Mouse (Mus musculus) stomach, embryonic 16.5 days (tissue): ENCODE results near the gene Myh2. TPM values are rescaled to one million over a fixed set of nuclear protein-coding genes. Genes with fewer than 3 reads are reported as not detected.

Source experiments
- ATAC-seq: fragments of 200-750 bp; cut with Nextera tagmentation; 2 replicates; pipeline ENCODE4 v1.8.0; 2017; ENCODE audit warnings: moderate number of reproducible peaks, moderate TSS enrichment; ENCODE audit not compliant: insufficient read depth, low FRiP score
- H3K27ac ChIP-seq: fragments of 300-500 bp; sonication (generic); 2 replicates; pipeline ENCODE4 v1.5.1; 2014; ENCODE audit warnings: low read length
- H3K27me3 ChIP-seq: fragments of 300-500 bp; sonication (generic); 2 replicates; pipeline ENCODE4 v1.6.1; 2014; ENCODE audit warnings: low read length, control low read depth, mixed read lengths; ENCODE audit not compliant: control insufficient read depth, insufficient read depth
- H3K36me3 ChIP-seq: fragments of 300-500 bp; sonication (generic); 2 replicates; pipeline ENCODE4 v1.6.1; 2014; ENCODE audit warnings: low read length; ENCODE audit not compliant: control insufficient read depth, insufficient read depth
- H3K4me1 ChIP-seq: fragments of 300-500 bp; sonication (generic); 2 replicates; pipeline ENCODE4 v1.6.1; 2014; ENCODE audit warnings: low read length, control low read depth, mixed read lengths; ENCODE audit not compliant: control insufficient read depth, insufficient read depth
- H3K4me2 ChIP-seq: fragments of 300-500 bp; sonication (generic); 2 replicates; pipeline ENCODE4 v1.6.1; 2014; ENCODE audit warnings: low read depth, low read length, mixed read lengths
- H3K4me3 ChIP-seq: fragments of 300-500 bp; sonication (generic); replicated peaks from 2 replicates; pipeline ENCODE4 v1.5.1; 2014; ENCODE audit warnings: mild to moderate bottlenecking, low read length
- H3K9ac ChIP-seq: fragments of 300-500 bp; sonication (generic); 2 replicates; pipeline ENCODE4 v1.6.1; 2014; ENCODE audit warnings: low read length
- H3K9me3 ChIP-seq: fragments of 300-500 bp; sonication (generic); replicated peaks from 2 replicates; pipeline ENCODE4 v1.6.1; 2016; ENCODE audit warnings: low read length, control low read depth; ENCODE audit not compliant: control insufficient read depth
- WGBS: fragments of 180-500 bp; shearing (Covaris S2); extraction: QIAGEN DNeasy Blood & Tissue Kit; methylation state at CpG from one replicate; pipeline ENCODE4 v1.1.7; 2014; 5-methylcytosine and 5-hydroxymethylcytosine counted together
- polyA plus RNA-seq: library from polyadenylated mRNA; unstranded; fragments of >200 nt; fragmentation: Nextera tagmentation; extraction: Ambion mirVana; gene quantifications from 2 replicates; pipeline ENCODE4 v1.2.1, GENCODE M21; 2015

The Myh2 gene
- polyA plus RNA-seq, 1 experiment from 2014 or later = 0.21 TPM

- no peaks in the 10 kb centered on the region for H3K9me3 ChIP-seq
- 69% methylated on average over 3 of the region's 3 CpGs for WGBS
- H3K36me3 ChIP-seq = no peaks in the 10 kb centered on the region
- no peak overlapping the region for H3K4me2 ChIP-seq
- no peak overlapping the region for H3K27ac ChIP-seq
- no peaks in the 10 kb centered on the region for H3K4me1 ChIP-seq
- H3K4me3 ChIP-seq = no peak overlapping the region
- no peak overlapping the region for H3K9ac ChIP-seq
- ATAC-seq = no peak
- no peaks in the 10 kb centered on the region for H3K27me3 ChIP-seq
These were observed 19.7 kb upstream of the Myh2 start for GRCm38 (mm10) chr11:67151159-67151558.

GRCm38 (mm10) chr11:67151651-67152630 lies 18.9 kb upstream of the Myh2 start:
- no peak overlapping the region for H3K9ac ChIP-seq
- H3K36me3 ChIP-seq = no peaks in the 10 kb centered on the region
- no peaks in the 10 kb centered on the region for H3K4me1 ChIP-seq
- H3K4me3 ChIP-seq = no peak overlapping the region
- no peaks in the 10 kb centered on the region for H3K9me3 ChIP-seq
- H3K4me2 ChIP-seq = no peak overlapping the region
- H3K27ac ChIP-seq = no peak overlapping the region
- ATAC-seq = no peak
- H3K27me3 ChIP-seq = no peaks in the 10 kb centered on the region
- WGBS = 84% methylated on average over 16 of the region's 16 CpGs

GRCm38 (mm10) chr11:67153123-67153522 lies 17.7 kb upstream of the Myh2 start:
- H3K27ac ChIP-seq = no peak overlapping the region
- H3K4me3 ChIP-seq = no peak overlapping the region
- no peaks in the 10 kb centered on the region for H3K9me3 ChIP-seq
- ATAC-seq = no peak
- H3K9ac ChIP-seq = no peak overlapping the region
- H3K27me3 ChIP-seq = no peaks in the 10 kb centered on the region
- H3K4me1 ChIP-seq = no peaks in the 10 kb centered on the region
- 25% methylated on average over 1 of the region's 1 CpGs for WGBS
- H3K36me3 ChIP-seq = no peaks in the 10 kb centered on the region
- H3K4me2 ChIP-seq = no peak overlapping the region

- H3K4me1 ChIP-seq = no peaks in the 10 kb centered on the region
- H3K4me3 ChIP-seq = no peak overlapping the region
- H3K9ac ChIP-seq = no peak overlapping the region
- 66% methylated on average over 1 of the region's 1 CpGs for WGBS
- H3K4me2 ChIP-seq = no peak overlapping the region
- no peak for ATAC-seq
- H3K9me3 ChIP-seq = no peaks in the 10 kb centered on the region
- no peak overlapping the region for H3K27ac ChIP-seq
- no peaks in the 10 kb centered on the region for H3K27me3 ChIP-seq
- H3K36me3 ChIP-seq = no peaks in the 10 kb centered on the region
These were observed 17.0 kb upstream of the Myh2 start for GRCm38 (mm10) chr11:67153843-67154242.

GRCm38 (mm10) chr11:67155650-67156049 lies 15.2 kb upstream of the Myh2 start:
- H3K9me3 ChIP-seq = no peaks in the 10 kb centered on the region
- no peaks in the 10 kb centered on the region for H3K4me1 ChIP-seq
- no peaks in the 10 kb centered on the region for H3K36me3 ChIP-seq
- no peak for ATAC-seq
- H3K9ac ChIP-seq = no peak overlapping the region
- no peak overlapping the region for H3K4me2 ChIP-seq
- H3K27me3 ChIP-seq = no peaks in the 10 kb centered on the region
- no peak overlapping the region for H3K4me3 ChIP-seq
- no peak overlapping the region for H3K27ac ChIP-seq
- 81% methylated on average over 2 of the region's 2 CpGs for WGBS

GRCm38 (mm10) chr11:67160131-67160530 lies 10.7 kb upstream of the Myh2 start:
- H3K9me3 ChIP-seq = no peaks in the 10 kb centered on the region
- H3K4me2 ChIP-seq = no peak overlapping the region
- no peaks in the 10 kb centered on the region for H3K27me3 ChIP-seq
- H3K4me1 ChIP-seq = no peaks in the 10 kb centered on the region
- no peak for ATAC-seq
- H3K4me3 ChIP-seq = no peak overlapping the region
- no peak overlapping the region for H3K27ac ChIP-seq
- WGBS = 87% methylated on average over 3 of the region's 3 CpGs
- H3K36me3 ChIP-seq = no peaks in the 10 kb centered on the region
- H3K9ac ChIP-seq = no peak overlapping the region

GRCm38 (mm10) chr11:67163701-67164100 lies 7.1 kb upstream of the Myh2 start:
- H3K4me1 ChIP-seq = no peaks in the 10 kb centered on the region
- H3K9me3 ChIP-seq = no peaks in the 10 kb centered on the region
- H3K27me3 ChIP-seq = no peaks in the 10 kb centered on the region
- no peak overlapping the region for H3K4me2 ChIP-seq
- H3K36me3 ChIP-seq = no peaks in the 10 kb centered on the region
- H3K27ac ChIP-seq = no peak overlapping the region
- ATAC-seq = no peak
- H3K4me3 ChIP-seq = no peak overlapping the region
- 81% methylated on average over 4 of the region's 4 CpGs for WGBS
- H3K9ac ChIP-seq = no peak overlapping the region

- no peaks in the 10 kb centered on the region for H3K9me3 ChIP-seq
- ATAC-seq = no peak
- H3K4me1 ChIP-seq = no peaks in the 10 kb centered on the region
- no peak overlapping the region for H3K27ac ChIP-seq
- no peak overlapping the region for H3K4me2 ChIP-seq
- no peaks in the 10 kb centered on the region for H3K36me3 ChIP-seq
- H3K27me3 ChIP-seq = no peaks in the 10 kb centered on the region
- no peak overlapping the region for H3K4me3 ChIP-seq
- 50% methylated on average over 5 of the region's 5 CpGs for WGBS
- no peak overlapping the region for H3K9ac ChIP-seq
These were observed 6.0 kb upstream of the Myh2 start for GRCm38 (mm10) chr11:67164851-67165250.

GRCm38 (mm10) chr11:67169301-67169700 lies 1.5 kb upstream of the Myh2 start:
- 60% methylated on average over 5 of the region's 5 CpGs for WGBS
- Histone ChIP-seq H3K4me1 (no peaks in the 10 kb centered on the region), H3K4me3 (no peak overlapping the region), H3K36me3 (no peaks in the 10 kb centered on the region), H3K27me3 (no peaks in the 10 kb centered on the region), H3K4me2 (no peak overlapping the region), H3K9me3 (no peaks in the 10 kb centered on the region), H3K9ac (no peak overlapping the region), H3K27ac (no peak overlapping the region)
- ATAC-seq = no peak
